In the genomic region with DNA sequence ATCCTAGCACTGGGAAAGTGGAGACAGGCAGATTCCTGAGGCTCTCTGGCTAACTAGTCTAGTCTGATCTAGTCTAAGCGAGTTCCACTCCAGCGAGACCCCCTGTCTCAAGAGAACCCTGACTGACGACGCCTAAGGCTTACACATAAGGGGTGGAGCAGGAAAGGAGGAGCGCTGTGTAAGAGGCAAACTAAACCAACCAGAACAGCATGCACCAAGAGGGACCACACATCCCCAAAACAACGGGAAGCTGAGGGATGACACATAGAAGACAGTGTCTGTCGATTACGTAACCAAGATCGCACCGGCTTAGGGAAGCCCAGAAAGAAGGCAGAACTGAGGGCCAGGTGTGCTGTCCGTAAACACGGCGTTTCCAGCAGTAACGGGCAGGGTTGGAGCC, we compare ENCODE assay signal across 24 mouse cellular contexts. TPM values are rescaled to one million over a fixed set of nuclear protein-coding genes. Genes with fewer than 3 reads are reported as not detected.
A peak's percentile ranks its signal among the peaks of the same experiment; 100 is the strongest.
DNase-seq lines count a peak whose midpoint lies in the region; ATAC-seq lines count a peak whose summit lies in the region.
"Had no signal": no experiment of that assay in that cellular context is flagged by ENCODE, and none has a peak within 500 bp of the region (broad histone marks: within the 10 kb centered on the region; RNA-seq: fewer than 3 reads in every experiment).

No protein-coding gene starts in this region.

- peak; percentile 80 for ATAC-seq in monocyte, adult 5-6 weeks (replicated peaks; ENCODE audit: insufficient number of reproducible peaks, low FRiP score, low TSS enrichment, poor library complexity, severe bottlenecking)
- ATAC-seq: forebrain, embryonic 15.5 days; intestine, embryonic 16.5 days had no signal

- no peaks in the 10 kb centered on the region for H3K36me3 ChIP-seq in macrophage (ENCODE audit: inconsistent target)
- H3K36me3 ChIP-seq: embryonic facial prominence, embryonic 15.5 days; forebrain, embryonic 15.5 days; heart, embryonic 13.5 days; hindbrain, embryonic 15.5 days had no signal

- DNase-seq in ES-CJ7 (ENCODE audit: low read depth, low spot score) (peak; percentile 82), ZHBTc4 (ENCODE audit: low read depth, low spot score) (peak; percentile 61)
- no peak for DNase-seq in adrenal gland, postnatal 4 days (ENCODE audit: low spot score in 2 of 2)
- no peak for DNase-seq in natural killer cell, adult 2 months (ENCODE audit: low spot score in 2 of 2)
- DNase-seq in thymus, postnatal 4 days, result no peak
- DNase-seq: adrenal gland, adult 2 months; adrenal gland, postnatal 36 days; cerebellum, adult 11-12 months; cerebellum, postnatal 10 days; embryo, embryonic 11 days; gastrocnemius, postnatal 10 days; heart, postnatal 36 days had no signal

- no peak overlapping the region for H3K4me3 ChIP-seq in macrophage (ENCODE audit: inconsistent target)
- H3K4me3 ChIP-seq: embryonic facial prominence, embryonic 15.5 days; forebrain, embryonic 15.5 days; heart, embryonic 13.5 days; hindbrain, embryonic 15.5 days had no signal

- WGBS in macrophage (ENCODE audit: missing documents), result 24% methylated on average over 14 of the region's 14 CpGs

- no peaks in the 10 kb centered on the region for H3K79me2 ChIP-seq in macrophage (ENCODE audit: inconsistent target)

- peak overlapping the region; percentile 46 for H3K27ac ChIP-seq in macrophage
- H3K27ac ChIP-seq: embryonic facial prominence, embryonic 15.5 days; forebrain, embryonic 15.5 days; heart, embryonic 13.5 days; hindbrain, embryonic 15.5 days had no signal

RNA-seq across cellular contexts. Expression of a gene that starts 2.6 kb away (rescaled TPM):
- 1 to 10 TPM in 11 of 26 experiments, under 1 TPM in 15; 0.08 to 3.3 (median 0.97) TPM for total RNA-seq in macrophage (2018; cell fraction: chromatin; rRNA removed)
- under 1 TPM; 0.06 to 0.41 (median 0.22) TPM for total RNA-seq in macrophage (2018; cell fraction: cytosol; rRNA removed)
- total RNA-seq in macrophage (2018; cell fraction: nucleus; rRNA removed), result 1 to 10 TPM in 5 of 26 experiments, under 1 TPM in 18, not detected in 3; 0.06 to 1.6 (median 0.55) TPM
- 0.11 to 0.34 TPM (median 0.20 TPM) in 3 replicates for polyA plus RNA-seq in macrophage (2018)
- 1.6 to 2.5 TPM in 2 of 3 replicates, not detected in the other for total RNA-seq in monocyte, adult 5-6 weeks (2017)
- 1 to 10 TPM; 1.5 to 3.1 TPM for total RNA-seq in adrenal gland, postnatal 4 days (2021)
- polyA plus RNA-seq: embryonic facial prominence, embryonic 11.5 days; forebrain, embryonic 11.5 days; forebrain, embryonic 15.5 days; heart, embryonic 13.5 days; hindbrain, embryonic 11.5 days had no signal

RNA-seq across cellular contexts. Expression of a gene that starts 16.0 kb away (rescaled TPM):
- total RNA-seq in macrophage (2018; cell fraction: chromatin; rRNA removed), result not detected
- not detected for total RNA-seq in macrophage (2018; cell fraction: cytosol; rRNA removed)
- not detected for total RNA-seq in macrophage (2018; cell fraction: nucleus; rRNA removed)
- not detected in 3 replicates for polyA plus RNA-seq in macrophage (2018)
- 0.95 TPM in 1 of 3 replicates, not detected in the others for total RNA-seq in monocyte, adult 5-6 weeks (2017)
- 1 to 10 TPM in 1 of 2 experiments, under 1 TPM in 1; 0.62 to 2.0 TPM for total RNA-seq in adrenal gland, postnatal 4 days (2021)
- total RNA-seq: gastrocnemius, postnatal 10 days; heart, adult 8-10 months; heart, postnatal 36 days had no signal
- polyA plus RNA-seq: adrenal gland, adult 2 months; forebrain, embryonic 11.5 days; heart, postnatal 0 days had no signal

Comparison
In these comparisons a context has a peak if more than half of its experiments do, and no peak if none do; other contexts are left out.
1. DNase-seq: peak in ES-CJ7 (single experiment) and ZHBTc4 (single experiment); none in adrenal gland, postnatal 4 days (0 of 2), natural killer cell, adult 2 months (0 of 2) and thymus, postnatal 4 days (single experiment).